Mouse (Mus musculus): Measurements from ENCODE around the gene Prss8.

GRCm38 (mm10) chr7:127879301-127879700 is 50.6 kb downstream of the Prss8 start:
- TF ChIP-seq GATA1 (IDR thresholded peaks at IDR 0.05; ENCODE audit: low read length) (no peak), TAL1 (IDR thresholded peaks at IDR 0.05; ENCODE audit: low read length) (no peak)
